Mouse (Mus musculus) monocyte, adult 59 days (primary cell): Measurements from ENCODE around the gene 2210010C04Rik. TPM values are rescaled to one million over a fixed set of nuclear protein-coding genes. Genes with fewer than 3 reads are reported as not detected.

Source experiments
- total RNA-seq, 2 experiments: library from RNA; stranded (reverse); gene quantifications; one replicate each; pipeline ENCODE4 v1.2.4; 2023

Gene 2210010C04Rik
- total RNA-seq, result under 1 TPM; 0.21 to 0.33 TPM

DNA sequence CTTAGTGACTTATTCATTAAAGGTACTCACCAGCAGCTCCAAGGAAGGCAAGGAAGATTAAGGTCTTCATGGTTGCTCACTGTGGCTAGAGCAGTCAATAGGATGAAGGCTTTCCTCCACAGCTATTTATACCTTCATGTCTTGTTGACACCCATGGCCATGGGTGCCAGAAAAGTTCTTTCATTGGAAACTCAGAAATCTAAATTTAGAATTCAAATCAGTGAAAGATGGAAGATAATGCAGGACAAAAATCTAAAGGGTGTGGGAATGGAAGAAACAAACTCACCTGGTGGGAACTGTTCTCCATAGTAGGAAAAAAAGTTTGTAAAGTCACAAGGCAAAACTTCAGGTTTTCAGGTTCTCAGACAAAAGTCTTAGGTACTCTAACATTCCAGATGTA lies at the start of gene 2210010C04Rik:
Gene 2210010C04Rik, minus strand, starts transcription at position 101 of the 400 bp plus-strand sequence.

GRCm38 (mm10) chr6:40999379-40999778 lies 35.9 kb downstream of the 2210010C04Rik start, which contains the start of gene Gm2663:
Gene Gm2663, minus strand, starts transcription at chr6:40999479.

Other genes with a start within 250 kb of the 2210010C04Rik start
- gene Moxd2, start 148.0 kb downstream of the 2210010C04Rik start, total RNA-seq, result not detected
- gene Prss58, start 135.1 kb downstream of the 2210010C04Rik start, total RNA-seq, result not detected
- gene 1700074P13Rik, start 95.0 kb downstream of the 2210010C04Rik start, total RNA-seq, result not detected
- not detected for gene Gm4744, start 83.6 kb downstream of the 2210010C04Rik start, total RNA-seq
- not detected for gene 1810009J06Rik, start 70.8 kb downstream of the 2210010C04Rik start, total RNA-seq
- gene Gm2663, start 36.0 kb downstream of the 2210010C04Rik start, total RNA-seq, result not detected